Mouse (Mus musculus) MEL (cell line): ENCODE results near the gene Raver1. TPM values are rescaled to one million over a fixed set of nuclear protein-coding genes. Genes with fewer than 3 reads are reported as not detected.

Experiments used
- DNase-seq: peaks from one replicate; pipeline ENCODE4 v3.0.0; 2011; ENCODE audit warnings: low read depth, low spot score
- H3K27ac ChIP-seq: 2 replicates; pipeline ENCODE4 v1.5.1; 2012; ENCODE audit warnings: low read depth, mild to moderate bottlenecking, control low read depth, low read length, moderate library complexity; ENCODE audit not compliant: control insufficient read depth
- H3K27me3 ChIP-seq, 2 experiments: fragments of 150-350 bp in 1 of 2; sonication (generic) in 1 of 2; 2 replicates each; pipeline ENCODE4 v1.6.1; 2012; ENCODE audit warnings: low read length in 2 of 2, mild to moderate bottlenecking in 2 of 2, improper control_type of control experiment in 1 of 2, moderate library complexity in 1 of 2; ENCODE audit not compliant: insufficient read depth in 2 of 2, control insufficient read depth in 1 of 2
- H3K36me3 ChIP-seq, 2 experiments: 2 replicates each; pipeline ENCODE4 v1.6.1; 2012 to 2014; ENCODE audit warnings: low read length in 2 of 2, improper control_type of control experiment in 1 of 2, inconsistent platforms in 1 of 2, mild to moderate bottlenecking in 1 of 2; ENCODE audit not compliant: insufficient read depth in 2 of 2, control insufficient read depth in 1 of 2
- H3K4me1 ChIP-seq, 2 experiments: fragments of 150-350 bp in 1 of 2; sonication (generic) in 1 of 2; 2 replicates each; pipeline ENCODE4 v1.6.1; 2012; ENCODE audit warnings: low read length in 2 of 2, improper control_type of control experiment in 1 of 2, mild to moderate bottlenecking in 1 of 2; ENCODE audit not compliant: insufficient read depth in 2 of 2, control insufficient read depth in 1 of 2
- H3K4me3 ChIP-seq, 2 experiments: fragments of 150-350 bp in 1 of 2; sonication (generic) in 1 of 2; 2 replicates each; pipeline ENCODE4 v1.5.1; 2012; ENCODE audit warnings: low read depth in 2 of 2, low read length in 2 of 2, mild to moderate bottlenecking in 2 of 2, moderate library complexity in 2 of 2, control low read depth in 1 of 2, improper control_type of control experiment in 1 of 2; ENCODE audit not compliant: control insufficient read depth in 1 of 2, insufficient read depth in 1 of 2
- H3K79me2 ChIP-seq: 2 replicates; pipeline ENCODE4 v1.6.1; 2012; ENCODE audit warnings: mild to moderate bottlenecking, low read length, moderate library complexity; ENCODE audit not compliant: control insufficient read depth, poor library complexity, insufficient read depth
- H3K9ac ChIP-seq: 2 replicates; pipeline ENCODE4 v1.6.1; 2012; ENCODE audit warnings: low read depth, mild to moderate bottlenecking, control low read depth, low read length, moderate library complexity; ENCODE audit not compliant: control insufficient read depth, poor library complexity, severe bottlenecking
- H3K9me3 ChIP-seq: fragments of 150-350 bp; sonication (generic); replicated peaks from 2 replicates; pipeline ENCODE4 v1.6.1; 2012; ENCODE audit warnings: mild to moderate bottlenecking, low read length, improper control_type of control experiment, moderate library complexity; ENCODE audit not compliant: insufficient read depth
- BHLHE40 ChIP-seq: IDR thresholded peaks from 2 replicates; pipeline ENCODE4 v1.6.1; 2012; ENCODE audit warnings: low read depth, mild to moderate bottlenecking, inconsistent platforms, low read length, improper control_type of control experiment, borderline replicate concordance
- CHD1 ChIP-seq: IDR thresholded peaks from 2 replicates; pipeline ENCODE4 v1.6.1; 2012; ENCODE audit warnings: low read depth, mild to moderate bottlenecking, inconsistent platforms, low read length, improper control_type of control experiment
- CHD2 ChIP-seq: IDR thresholded peaks from 2 replicates; pipeline ENCODE4 v1.6.1; 2011; ENCODE audit warnings: low read length, improper control_type of control experiment
- CTCF ChIP-seq, 3 experiments: IDR thresholded peaks in 2 of 3; conservative IDR thresholded peaks in 1 of 3; 2 replicates each; pipeline ENCODE4 v1.5.1; 2011 to 2012; ENCODE audit warnings: low read length in 3 of 3, low read depth in 2 of 3, mild to moderate bottlenecking in 2 of 3, improper control_type of control experiment in 1 of 3, inconsistent platforms in 1 of 3, mixed read lengths in 1 of 3, moderate library complexity in 1 of 3; ENCODE audit not compliant: control insufficient read depth in 1 of 3, insufficient read depth in 1 of 3, poor library complexity in 1 of 3, severe bottlenecking in 1 of 3
- ELF1 ChIP-seq: IDR thresholded peaks from 2 replicates; pipeline ENCODE4 v1.6.1; 2014; ENCODE audit warnings: low read depth, mild to moderate bottlenecking, inconsistent platforms, low read length, improper control_type of control experiment, moderate library complexity
- EP300 ChIP-seq, 2 experiments: IDR thresholded peaks; 2 replicates each; pipeline ENCODE4 v1.6.1; 2011; ENCODE audit warnings: improper control_type of control experiment in 2 of 2, low read length in 2 of 2, low read depth in 1 of 2, mild to moderate bottlenecking in 1 of 2
- ETS1 ChIP-seq: IDR thresholded peaks from 2 replicates; pipeline ENCODE4 v1.6.1; 2012; ENCODE audit warnings: low read depth, mild to moderate bottlenecking, inconsistent platforms, low read length, improper control_type of control experiment, moderate library complexity
- JUND ChIP-seq: IDR thresholded peaks from 2 replicates; pipeline ENCODE4 v1.6.1; 2011; ENCODE audit warnings: low read depth, mild to moderate bottlenecking, improper control_type of control experiment, low read length
- MAFK ChIP-seq: IDR thresholded peaks from 2 replicates; pipeline ENCODE4 v1.6.1; 2011; ENCODE audit warnings: low read depth, mild to moderate bottlenecking, low read length, improper control_type of control experiment, borderline replicate concordance
- MAX ChIP-seq: IDR thresholded peaks from 2 replicates; pipeline ENCODE4 v1.6.1; 2011; ENCODE audit warnings: low read length, improper control_type of control experiment
- MYC ChIP-seq: IDR thresholded peaks from 2 replicates; pipeline ENCODE4 v1.6.1; 2011; ENCODE audit warnings: low read depth, mild to moderate bottlenecking, low read length, improper control_type of control experiment, moderate library complexity
- NELFE ChIP-seq: IDR thresholded peaks from 2 replicates; pipeline ENCODE4 v1.6.1; 2011; ENCODE audit warnings: low read depth, low read length, improper control_type of control experiment
- TBP ChIP-seq: IDR thresholded peaks from 2 replicates; pipeline ENCODE4 v1.8.0; 2011; ENCODE audit warnings: low read depth, low read length, improper control_type of control experiment
- USF1 ChIP-seq: IDR thresholded peaks from 2 replicates; pipeline ENCODE4 v1.6.1; 2014; ENCODE audit warnings: low read depth, mild to moderate bottlenecking, inconsistent platforms, low read length, improper control_type of control experiment, moderate library complexity
- ZNF384 ChIP-seq: IDR thresholded peaks from 2 replicates; pipeline ENCODE4 v1.6.1; 2012; ENCODE audit warnings: low read depth, mild to moderate bottlenecking, inconsistent platforms, low read length, improper control_type of control experiment
- polyA plus RNA-seq, 2 experiments: library from polyadenylated mRNA; stranded (reverse) in 1 of 2; unstranded in 1 of 2; fragments of >175 nt in 1 of 2; fragments of >200 nt in 1 of 2; gene quantifications; 2 replicates each; pipeline versions ENCODE4 v1.2.1 to v1.2.4; 2012; ENCODE audit warnings: low replicate concordance in 2 of 2, low read depth in 1 of 2; ENCODE audit not compliant: insufficient read length in 2 of 2, insufficient read depth in 1 of 2, missing spikeins in 1 of 2
- total RNA-seq: library from RNA; depleted of rRNA; stranded (reverse); fragments of 300-350 nt; gene quantifications from 2 replicates; pipeline ENCODE4 v1.2.3, GENCODE M21; 2012

Gene Raver1
- total and polyA plus RNA-seq, 3 experiments, result 50.0 to 291 TPM; not detected in 1

GRCm38 (mm10) chr9:21073044-21073840 is 18.6 kb downstream of the Raver1 start, which contains the start of the genes Gm49373 and Fdx1l (continued):
- TF ChIP-seq BHLHE40 (peak; percentile 97), MAFK (peak; percentile 77; the same call in 1 of the 2 replicates), CHD2 (peak; percentile 91), ZNF384 (no peak)

- peak overlapping the region; percentile 52 for H3K27ac ChIP-seq
- H3K9me3 ChIP-seq, result no peaks in the 10 kb centered on the region
- H3K9ac ChIP-seq, result peak overlapping the region; percentile 68
- peak; percentile 83 for DNase-seq
- TF ChIP-seq MYC, result no peak
- TF ChIP-seq MAX, result peak; percentile 12; the same call in 1 of the 2 replicates
- peak; percentile 59; the same call in 1 of the 2 replicates for TF ChIP-seq CHD1
- TF ChIP-seq USF1, result 0 out of 2 replicates have a peak, but pooled peaks have one; percentile 22
- 0 out of 4 replicates have a peak, but pooled peaks of 1 of the 2 experiments have one; percentile 26 for TF ChIP-seq EP300 (IDR thresholded peaks at IDR 0.05; ENCODE audit: low read depth in 1 of 2, low read length in 2 of 2)
- peak; percentile 41; the same call in 1 of the 2 replicates for TF ChIP-seq TBP
- TF ChIP-seq JUND, result no peak
- 0 out of 2 replicates have a peak, but pooled peaks have one; percentile 8 for TF ChIP-seq ETS1
- peak; percentile 60 for TF ChIP-seq ELF1
- H3K36me3 ChIP-seq, result peaks cover 19 to 24% of the 10 kb centered on the region in 2 experiments
- H3K79me2 ChIP-seq, result peaks cover 35% of the 10 kb centered on the region
- peaks cover 9 to 17% of the 10 kb centered on the region in 2 experiments; a peak in 3 of 4 replicates for H3K4me1 ChIP-seq
- H3K27me3 ChIP-seq, result no peaks in the 10 kb centered on the region
- peak overlapping the region; percentile 54 to 62 for H3K4me3 ChIP-seq
These were observed 19.2 kb downstream of the Raver1 start for GRCm38 (mm10) chr9:21072641-21073040.

- H3K36me3 ChIP-seq, result peaks cover 7 to 30% of the 10 kb centered on the region in 2 experiments
These were observed 24.7 kb downstream of the Raver1 start, which contains the start of gene Zglp1 for GRCm38 (mm10) chr9:21067006-21067684. Zglp1 (minus strand) TSS chr9:21067093.

More at GRCm38 (mm10) chr9:21067006-21067684, 24.7 kb downstream of the Raver1 start, which contains the start of gene Zglp1:
- Histone ChIP-seq H3K9me3 (no peaks in the 10 kb centered on the region), H3K27ac (no peak within 1 kb of the TSS), H3K4me3 (no peak within 1 kb of the TSS), H3K9ac (no peak within 1 kb of the TSS), H3K79me2 (peaks cover 20% of the 10 kb centered on the region), H3K4me1 (peaks cover 2 to 10% of the 10 kb centered on the region in 2 experiments; a peak in 3 of 4 replicates), H3K27me3 (no peaks in the 10 kb centered on the region)
- TF ChIP-seq CTCF (IDR thresholded peaks at IDR 0.05 in 2 of 3, conservative IDR thresholded peaks at IDR 0.05 in 1 of 3; ENCODE audit: control insufficient read depth in 1 of 3, insufficient read depth in 1 of 3, low read depth in 2 of 3, low read length in 3 of 3, poor library complexity in 1 of 3, severe bottlenecking in 1 of 3), result peak in 1 of 3 experiments; percentile 31; a peak in 2 of 6 replicates
- TF ChIP-seq NELFE, result no peak
- DNase-seq, result no peak
